Mouse (Mus musculus) liver, embryonic 16.5 days (tissue): ENCODE measurements at regions not wholly inside any gene's neighbourhood (a gene's known extent, or its start where the extent isn't known, plus 50 kb on each side); places are given as distances from the start of the nearest gene placed in this dataset.

Experiments
- ATAC-seq: fragments of 200-750 bp; cut with Nextera tagmentation; 2 replicates; pipeline ENCODE4 v1.8.0; 2017; ENCODE audit warnings: low read depth, mild to moderate bottlenecking, moderate number of reproducible peaks, moderate library complexity
- H3K27ac ChIP-seq: fragments of 300-500 bp; sonication (generic); 2 replicates; pipeline ENCODE4 v1.5.1; 2014; ENCODE audit warnings: mild to moderate bottlenecking, low read length
- H3K27me3 ChIP-seq: fragments of 300-500 bp; sonication (generic); 2 replicates; pipeline ENCODE4 v1.6.1; 2014; ENCODE audit warnings: low read depth, low read length, mixed read lengths; ENCODE audit not compliant: control insufficient read depth, insufficient read depth
- H3K36me3 ChIP-seq: fragments of 300-500 bp; sonication (generic); 2 replicates; pipeline ENCODE4 v1.6.1; 2014; ENCODE audit warnings: mild to moderate bottlenecking; ENCODE audit not compliant: control insufficient read depth, insufficient read depth
- H3K4me1 ChIP-seq: fragments of 300-500 bp; sonication (generic); 2 replicates; pipeline ENCODE4 v1.6.1; 2014; ENCODE audit warnings: low read depth, low read length, mixed read lengths; ENCODE audit not compliant: control insufficient read depth
- H3K4me2 ChIP-seq: fragments of 300-500 bp; sonication (generic); 2 replicates; pipeline ENCODE4 v1.6.1; 2014; ENCODE audit warnings: low read depth, low read length, mixed read lengths
- H3K4me3 ChIP-seq: fragments of 300-500 bp; sonication (generic); 2 replicates; pipeline ENCODE4 v1.5.1; 2014; ENCODE audit warnings: low read depth, mild to moderate bottlenecking, low read length
- H3K9ac ChIP-seq: fragments of 300-500 bp; sonication (generic); 2 replicates; pipeline ENCODE4 v1.6.1; 2014; ENCODE audit warnings: low read depth, low read length
- H3K9me3 ChIP-seq: fragments of 300-500 bp; sonication (generic); replicated peaks from 2 replicates; pipeline ENCODE4 v1.6.1; 2016; ENCODE audit warnings: low read length; ENCODE audit not compliant: control insufficient read depth
- WGBS: fragments of 180-500 bp; shearing (Covaris S2); extraction: QIAGEN DNeasy Blood & Tissue Kit; methylation state at CpG from one replicate; pipeline ENCODE4 v1.1.7; 2014; ENCODE audit not compliant: insufficient replicate concordance; 5-methylcytosine and 5-hydroxymethylcytosine counted together

GRCm38 (mm10) chr9:101730136-101730535 lies 131.5 kb upstream of the 9630041A04Rik start:
- H3K4me2 ChIP-seq = no peak overlapping the region
- H3K4me3 ChIP-seq = no peak overlapping the region
- no peaks in the 10 kb centered on the region for H3K27me3 ChIP-seq
- H3K9me3 ChIP-seq = no peaks in the 10 kb centered on the region
- H3K36me3 ChIP-seq = no peaks in the 10 kb centered on the region
- H3K9ac ChIP-seq = no peak overlapping the region
- WGBS = 52% methylated on average over 3 of the region's 3 CpGs
- ATAC-seq = no peak
- H3K4me1 ChIP-seq = no peaks in the 10 kb centered on the region
- H3K27ac ChIP-seq = no peak overlapping the region

GRCm38 (mm10) chr9:101717911-101718310 lies 143.7 kb upstream of the 9630041A04Rik start:
- no peak overlapping the region for H3K4me3 ChIP-seq
- H3K9ac ChIP-seq = no peak overlapping the region
- ATAC-seq = no peak
- no peaks in the 10 kb centered on the region for H3K36me3 ChIP-seq
- no peaks in the 10 kb centered on the region for H3K4me1 ChIP-seq
- no peaks in the 10 kb centered on the region for H3K27me3 ChIP-seq
- no peaks in the 10 kb centered on the region; the same call in 1 of the 2 replicates for H3K9me3 ChIP-seq
- no peak overlapping the region for H3K27ac ChIP-seq
- 18% methylated on average over 2 of the region's 2 CpGs for WGBS
- no peak overlapping the region for H3K4me2 ChIP-seq

DNA sequence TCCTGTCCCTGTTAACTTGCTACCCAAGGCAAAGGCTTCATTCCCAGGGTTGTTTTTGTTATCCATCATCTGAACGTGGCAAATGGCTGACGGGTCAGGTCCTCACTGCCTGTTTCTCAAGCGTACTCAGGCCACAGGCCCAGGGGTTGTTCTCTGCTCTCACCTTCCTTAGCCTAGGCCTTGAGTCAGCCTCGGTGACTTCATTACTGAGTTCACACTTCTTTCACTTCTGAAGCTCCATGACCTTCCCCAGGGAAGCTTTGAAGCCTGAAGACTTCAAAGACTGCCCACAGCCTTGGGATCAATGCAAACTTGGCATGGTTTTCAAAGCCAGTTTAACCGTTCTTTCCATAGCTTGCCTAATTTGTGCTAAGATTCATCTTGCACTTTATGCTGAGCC lies 145.3 kb upstream of the 9630041A04Rik start:
- Histone ChIP-seq H3K4me1 (no peaks in the 10 kb centered on the region), H3K36me3 (no peaks in the 10 kb centered on the region), H3K4me3 (no peak overlapping the region), H3K9me3 (no peaks in the 10 kb centered on the region; the same call in 1 of the 2 replicates), H3K27ac (no peak overlapping the region), H3K27me3 (no peaks in the 10 kb centered on the region), H3K9ac (no peak overlapping the region), H3K4me2 (no peak overlapping the region)
- WGBS = 40% methylated on average over 5 of the region's 5 CpGs
- ATAC-seq = no peak

- no peaks in the 10 kb centered on the region; the same call in 1 of the 2 replicates for H3K9me3 ChIP-seq
- H3K9ac ChIP-seq = no peak overlapping the region
- H3K36me3 ChIP-seq = no peaks in the 10 kb centered on the region
- no peak overlapping the region for H3K27ac ChIP-seq
- no peak overlapping the region for H3K4me3 ChIP-seq
- H3K4me2 ChIP-seq = no peak overlapping the region
- no peaks in the 10 kb centered on the region for H3K27me3 ChIP-seq
- WGBS = 60% methylated on average over 5 of the region's 5 CpGs
- no peaks in the 10 kb centered on the region for H3K4me1 ChIP-seq
- no peak for ATAC-seq
Measured at GRCm38 (mm10) chr9:101714805-101715204, 146.8 kb upstream of the 9630041A04Rik start.

DNA sequence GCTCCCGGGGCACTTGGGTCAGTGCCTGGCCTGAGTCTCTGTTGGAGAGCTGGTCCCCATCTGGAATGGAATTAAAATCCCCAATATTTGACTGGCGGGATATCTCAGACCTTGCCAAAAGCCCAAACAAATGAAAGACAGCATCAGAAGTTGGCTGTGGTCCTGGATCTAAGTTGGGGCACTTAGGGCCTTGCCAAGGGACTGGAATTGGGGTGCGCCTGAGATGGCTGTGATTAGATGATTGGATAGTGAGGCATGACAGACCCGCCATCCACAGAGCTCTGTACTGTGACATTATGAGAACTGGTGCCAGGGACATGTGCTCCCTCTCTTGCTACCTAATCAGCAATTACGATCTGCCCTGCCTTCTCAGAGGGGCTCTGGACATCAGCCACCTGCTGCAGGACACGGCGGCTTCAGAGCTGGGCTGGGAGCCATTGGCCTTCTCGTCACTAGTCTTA lies 151.0 kb upstream of the 9630041A04Rik start:
- H3K9me3 ChIP-seq = no peaks in the 10 kb centered on the region; the same call in 1 of the 2 replicates
- no peak overlapping the region for H3K4me2 ChIP-seq
- H3K4me3 ChIP-seq = no peak overlapping the region
- no peaks in the 10 kb centered on the region for H3K27me3 ChIP-seq
- H3K27ac ChIP-seq = no peak overlapping the region
- H3K9ac ChIP-seq = no peak overlapping the region
- WGBS = 72% methylated on average over 8 of the region's 8 CpGs
- no peak for ATAC-seq
- no peaks in the 10 kb centered on the region for H3K36me3 ChIP-seq
- no peaks in the 10 kb centered on the region for H3K4me1 ChIP-seq

- Histone ChIP-seq H3K4me1 (no peaks in the 10 kb centered on the region), H3K27ac (no peak overlapping the region), H3K36me3 (no peaks in the 10 kb centered on the region), H3K27me3 (no peaks in the 10 kb centered on the region), H3K4me3 (no peak overlapping the region), H3K4me2 (no peak overlapping the region), H3K9ac (no peak overlapping the region), H3K9me3 (no peaks in the 10 kb centered on the region)
- no peak for ATAC-seq
- WGBS = 63% methylated on average over 7 of the region's 7 CpGs
Measured at GRCm38 (mm10) chr9:101700368-101700767, 161.3 kb upstream of the 9630041A04Rik start.

DNA sequence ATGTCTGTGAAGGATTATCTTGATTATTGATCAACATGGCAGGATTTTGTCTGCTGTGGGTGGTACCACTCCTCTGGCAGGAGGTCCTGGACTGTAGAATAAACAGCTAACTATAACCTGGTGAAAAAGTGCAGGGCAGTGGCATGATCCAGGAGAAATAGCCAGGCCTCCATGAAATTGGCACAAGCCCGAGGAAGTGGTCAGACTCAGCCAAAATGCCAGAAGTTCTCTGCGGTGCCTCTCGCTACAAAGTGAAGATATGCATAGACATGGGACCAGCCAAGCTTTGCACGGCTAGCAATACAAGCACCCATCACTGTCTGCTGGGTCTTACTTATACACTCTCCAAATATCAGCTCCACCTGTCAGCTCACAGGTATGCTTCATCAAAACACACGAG lies 167.6 kb upstream of the 9630041A04Rik start:
- no peak overlapping the region for H3K4me2 ChIP-seq
- no peak for ATAC-seq
- H3K9ac ChIP-seq = no peak overlapping the region
- no peaks in the 10 kb centered on the region for H3K36me3 ChIP-seq
- 63% methylated on average over 5 of the region's 5 CpGs for WGBS
- H3K9me3 ChIP-seq = no peaks in the 10 kb centered on the region
- no peaks in the 10 kb centered on the region for H3K27me3 ChIP-seq
- H3K27ac ChIP-seq = no peak overlapping the region
- no peak overlapping the region for H3K4me3 ChIP-seq
- H3K4me1 ChIP-seq = no peaks in the 10 kb centered on the region

GRCm38 (mm10) chr9:101691336-101691735 lies 170.3 kb upstream of the 9630041A04Rik start:
- H3K9me3 ChIP-seq = no peaks in the 10 kb centered on the region
- no peak overlapping the region for H3K9ac ChIP-seq
- H3K4me3 ChIP-seq = no peak overlapping the region
- no peak overlapping the region for H3K27ac ChIP-seq
- ATAC-seq = no peak
- no peaks in the 10 kb centered on the region for H3K36me3 ChIP-seq
- H3K4me2 ChIP-seq = no peak overlapping the region
- 64% methylated on average over 6 of the region's 6 CpGs for WGBS
- H3K27me3 ChIP-seq = no peaks in the 10 kb centered on the region
- H3K4me1 ChIP-seq = no peaks in the 10 kb centered on the region

DNA sequence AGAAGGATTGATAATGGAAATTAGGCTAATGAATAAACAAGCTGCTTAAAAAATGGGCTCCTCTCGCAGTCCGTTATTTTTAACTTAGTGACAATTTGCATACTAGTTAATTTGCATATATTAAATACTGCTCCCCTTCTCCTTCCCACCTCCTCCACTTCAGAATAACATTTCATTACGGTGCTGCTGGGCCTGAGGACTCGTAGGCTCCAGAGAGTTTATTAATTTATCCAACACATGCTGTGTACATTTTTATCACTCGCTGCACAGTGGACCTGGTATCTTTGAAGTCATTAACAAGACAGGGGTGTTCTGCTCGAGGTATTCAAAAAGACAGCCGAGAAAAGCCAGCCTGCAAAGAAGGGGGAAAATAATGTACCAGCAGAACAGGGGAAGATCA lies 170.7 kb upstream of the 9630041A04Rik start:
- Histone ChIP-seq H3K9me3 (no peaks in the 10 kb centered on the region), H3K4me3 (no peak overlapping the region), H3K27ac (no peak overlapping the region), H3K27me3 (no peaks in the 10 kb centered on the region), H3K4me1 (no peaks in the 10 kb centered on the region), H3K4me2 (no peak overlapping the region), H3K36me3 (no peaks in the 10 kb centered on the region), H3K9ac (no peak overlapping the region)
- WGBS = 57% methylated on average over 7 of the region's 7 CpGs
- no peak for ATAC-seq
